Mouse (Mus musculus) CH12.LX (cell line): ENCODE measurements around the gene Nccrp1. TPM values are rescaled to one million over a fixed set of nuclear protein-coding genes. Genes with fewer than 3 reads are reported as not detected.

Source experiments
- DNase-seq: peaks from one replicate; pipeline ENCODE4 v3.0.0-alpha.2; 2013; ENCODE audit errors: extremely low read depth
- H3K27ac ChIP-seq: 2 replicates; pipeline ENCODE4 v1.5.1; 2012; ENCODE audit warnings: low read depth, mild to moderate bottlenecking, control low read depth, moderate library complexity; ENCODE audit not compliant: insufficient read depth
- H3K27me3 ChIP-seq: replicated peaks from 2 replicates; pipeline ENCODE3; 2012; ENCODE audit warnings: inconsistent platforms
- H3K36me3 ChIP-seq, 2 experiments: replicated peaks in 1 of 2; 2 replicates each; pipeline versions ENCODE3 to v1.6.1; 2012; ENCODE audit warnings: inconsistent platforms in 1 of 2, low read length in 1 of 2, mild to moderate bottlenecking in 1 of 2, mixed read lengths in 1 of 2, moderate library complexity in 1 of 2; ENCODE audit not compliant: control insufficient read depth in 1 of 2, insufficient read depth in 1 of 2
- H3K4me1 ChIP-seq, 2 experiments: 2 replicates each; pipeline ENCODE4 v1.6.1; 2012; ENCODE audit warnings: inconsistent platforms in 1 of 2, moderate library complexity in 1 of 2; ENCODE audit not compliant: insufficient read depth in 2 of 2, control insufficient read depth in 1 of 2
- H3K4me2 ChIP-seq: 2 replicates; pipeline ENCODE4 v1.6.1; 2012; ENCODE audit warnings: low read depth, mild to moderate bottlenecking, control low read depth; ENCODE audit not compliant: poor library complexity, insufficient read depth, severe bottlenecking
- H3K4me3 ChIP-seq, 3 experiments: fragments of 150-350 bp in 1 of 3; sonication (generic) in 1 of 3; replicated peaks in 1 of 3; 2 replicates each; pipeline versions ENCODE3 to v1.5.1; 2011 to 2012; ENCODE audit warnings: low read depth in 2 of 3, low read length in 2 of 3, mild to moderate bottlenecking in 2 of 3, moderate library complexity in 2 of 3, control low read depth in 1 of 3, improper control_type of control experiment in 1 of 3, inconsistent platforms in 1 of 3, mixed read lengths in 1 of 3; ENCODE audit not compliant: poor library complexity in 1 of 3
- H3K79me2 ChIP-seq: replicated peaks from 2 replicates; pipeline ENCODE4 v1.6.1; 2012; ENCODE audit warnings: mild to moderate bottlenecking, moderate library complexity; ENCODE audit not compliant: control insufficient read depth, poor library complexity, insufficient read depth, severe bottlenecking; ENCODE audit errors: extremely low read depth
- H3K9ac ChIP-seq: 2 replicates; pipeline ENCODE4 v1.6.1; 2012; ENCODE audit warnings: low read depth, mild to moderate bottlenecking, control low read depth, moderate library complexity; ENCODE audit not compliant: insufficient read depth
- H3K9me3 ChIP-seq: replicated peaks from 2 replicates; pipeline ENCODE3; 2012; ENCODE audit warnings: low read length, inconsistent platforms, mixed read lengths
- CHD2 ChIP-seq: IDR thresholded peaks from 2 replicates; pipeline ENCODE4 v1.6.1; 2011; ENCODE audit warnings: low read length, improper control_type of control experiment
- E2F4 ChIP-seq: IDR thresholded peaks from 2 replicates; pipeline ENCODE4 v1.6.1; 2011; ENCODE audit warnings: low read depth, low read length, improper control_type of control experiment; ENCODE audit not compliant: insufficient replicate concordance
- ETS1 ChIP-seq: conservative IDR thresholded peaks from 2 replicates; pipeline ENCODE4 v1.6.1; 2012; ENCODE audit warnings: low read depth, mild to moderate bottlenecking, inconsistent platforms, low read length, improper control_type of control experiment, moderate library complexity
- GABPA ChIP-seq: IDR thresholded peaks from 2 replicates; pipeline ENCODE4 v1.6.1; 2012; ENCODE audit warnings: low read depth, low read length, improper control_type of control experiment, inconsistent platforms; ENCODE audit not compliant: insufficient replicate concordance
- JUN ChIP-seq: IDR thresholded peaks from 2 replicates; pipeline ENCODE4 v1.6.1; 2011; ENCODE audit warnings: low read depth, mild to moderate bottlenecking, low read length, improper control_type of control experiment, moderate library complexity; ENCODE audit not compliant: insufficient read depth
- JUND ChIP-seq: conservative IDR thresholded peaks from 2 replicates; pipeline ENCODE4 v1.6.1; 2011; ENCODE audit warnings: low read depth, low read length, improper control_type of control experiment
- KAT2A ChIP-seq: IDR thresholded peaks from 2 replicates; pipeline ENCODE4 v1.6.1; 2012; ENCODE audit warnings: low read length, improper control_type of control experiment, inconsistent platforms; ENCODE audit not compliant: insufficient replicate concordance
- MAX ChIP-seq: IDR thresholded peaks from 2 replicates; pipeline ENCODE4 v1.6.1; 2011; ENCODE audit warnings: low read length, improper control_type of control experiment
- MAZ ChIP-seq: IDR thresholded peaks from 2 replicates; pipeline ENCODE4 v1.6.1; 2012; ENCODE audit warnings: low read depth, mild to moderate bottlenecking, inconsistent platforms, low read length, improper control_type of control experiment, moderate library complexity
- MYC ChIP-seq: IDR thresholded peaks from 2 replicates; pipeline ENCODE4 v1.6.1; 2011; ENCODE audit warnings: low read depth, mild to moderate bottlenecking, improper control_type of control experiment, low read length
- NELFE ChIP-seq: IDR thresholded peaks from 2 replicates; pipeline ENCODE4 v1.6.1; 2011; ENCODE audit warnings: low read depth, low read length, improper control_type of control experiment
- POLR2A ChIP-seq: IDR thresholded peaks from 2 replicates; pipeline ENCODE4 v1.6.1; 2011; ENCODE audit warnings: low read depth, mild to moderate bottlenecking, improper control_type of control experiment, low read length
- RAD21 ChIP-seq: IDR thresholded peaks from 2 replicates; pipeline ENCODE4 v1.6.1; 2011; ENCODE audit warnings: low read depth, mild to moderate bottlenecking, low read length, improper control_type of control experiment, moderate library complexity
- RCOR1 ChIP-seq: conservative IDR thresholded peaks from 2 replicates; pipeline ENCODE4 v1.6.1; 2012; ENCODE audit warnings: low read depth, mild to moderate bottlenecking, inconsistent platforms, low read length, improper control_type of control experiment
- SIN3A ChIP-seq: IDR thresholded peaks from 2 replicates; pipeline ENCODE4 v1.6.1; 2012; ENCODE audit warnings: low read length, improper control_type of control experiment, inconsistent platforms
- SMC3 ChIP-seq: IDR thresholded peaks from 2 replicates; pipeline ENCODE4 v1.6.1; 2011; ENCODE audit warnings: low read depth, low read length, improper control_type of control experiment
- USF2 ChIP-seq: conservative IDR thresholded peaks from 2 replicates; pipeline ENCODE4 v1.6.1; 2011; ENCODE audit warnings: low read depth, low read length, improper control_type of control experiment
- ZC3H11A ChIP-seq: IDR thresholded peaks from 2 replicates; pipeline ENCODE4 v1.6.1; 2012; ENCODE audit warnings: low read depth, mild to moderate bottlenecking, inconsistent platforms, low read length, improper control_type of control experiment
- ZKSCAN1 ChIP-seq: IDR thresholded peaks from 2 replicates; pipeline ENCODE4 v1.6.1; 2012; ENCODE audit warnings: low read depth, inconsistent platforms, low read length, improper control_type of control experiment, borderline replicate concordance
- ZMIZ1 ChIP-seq: IDR thresholded peaks from 2 replicates; pipeline ENCODE4 v1.6.1; 2012; ENCODE audit warnings: low read depth, mild to moderate bottlenecking, inconsistent platforms, low read length, improper control_type of control experiment
- ZNF384 ChIP-seq: IDR thresholded peaks from 2 replicates; pipeline ENCODE4 v1.6.1; 2012; ENCODE audit warnings: low read depth, low read length, improper control_type of control experiment, inconsistent platforms
- dilution Hi-C: fragments of 300-500 bp; cut with MboI; formaldehyde crosslinking; loops from 2 replicates; pipeline ENCODE4 v1.14.3; 2020; ENCODE audit warnings: low sequenced_read_pairs; ENCODE audit not compliant: extremely low pct_unique_long_range_greater_than_20kb, extremely low pct_ligation_motif_present
- in situ Hi-C: fragments of 300-500 bp; cut with MboI; formaldehyde crosslinking; loops from 3 replicates; pipeline ENCODE4 v1.14.3; 2019; ENCODE audit warnings: low sequenced_read_pairs, low pct_ligation_motif_present, low pct_unique_long_range_greater_than_20kb, mixed read lengths
- polyA plus RNA-seq: library from polyadenylated mRNA; unstranded; fragments of >175 nt; gene quantifications from 2 replicates; pipeline ENCODE4 v1.2.1, GENCODE M21; 2012; ENCODE audit warnings: low read depth; ENCODE audit not compliant: insufficient read length
- total RNA-seq, 2 experiments: library from RNA; depleted of rRNA; stranded (reverse); fragments of 300-350 nt in 1 of 2; fragments of >200 nt in 1 of 2; gene quantifications; 2 replicates each; pipeline ENCODE4 v1.2.3; 2012 to 2014

The Nccrp1 gene
- total and polyA plus RNA-seq, 3 experiments: not detected

DNA sequence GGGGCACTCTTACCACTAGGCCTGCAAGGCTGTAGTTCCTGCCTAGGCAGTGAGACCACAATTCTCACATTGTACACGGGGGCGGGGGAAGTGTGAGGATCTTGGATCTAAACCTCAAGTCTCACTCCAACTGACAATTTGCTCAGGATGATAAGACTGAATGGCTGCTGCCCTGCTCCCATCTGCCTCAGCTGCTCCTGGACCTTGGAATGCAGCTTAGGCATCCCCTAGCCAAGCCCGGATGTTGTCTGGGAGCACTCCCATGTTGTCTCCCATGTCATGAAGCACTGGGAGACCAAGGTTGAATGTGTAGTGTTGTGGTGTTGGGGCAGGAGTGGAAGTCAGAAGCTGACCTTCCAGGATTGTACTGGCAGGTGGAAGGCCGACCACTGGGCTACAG, 20.5 kb upstream of the Nccrp1 start:
- TF ChIP-seq KAT2A: no peak
- no peak for TF ChIP-seq RCOR1
- no peak for TF ChIP-seq POLR2A
- no peak for TF ChIP-seq ZKSCAN1
- TF ChIP-seq MYC: no peak
- no peak for TF ChIP-seq ETS1
- TF ChIP-seq NELFE: no peak
- TF ChIP-seq USF2: no peak
- TF ChIP-seq MAX: no peak
- peaks cover 50 to 81% of the 10 kb centered on the region in 2 experiments for H3K36me3 ChIP-seq
- in situ Hi-C loops: no loop called here
- H3K4me2 ChIP-seq: no peak overlapping the region
- no peak overlapping the region for H3K9ac ChIP-seq
- DNase-seq: no peak
- H3K27ac ChIP-seq: no peak overlapping the region
- no peaks in the 10 kb centered on the region for H3K27me3 ChIP-seq
- dilution Hi-C loops: no loop called here
- H3K4me3 ChIP-seq: no peak overlapping the region
- no peaks in the 10 kb centered on the region for H3K9me3 ChIP-seq
- H3K4me1 ChIP-seq: peaks cover 4 to 17% of the 10 kb centered on the region in 2 experiments
- H3K79me2 ChIP-seq: no peaks in the 10 kb centered on the region

DNA sequence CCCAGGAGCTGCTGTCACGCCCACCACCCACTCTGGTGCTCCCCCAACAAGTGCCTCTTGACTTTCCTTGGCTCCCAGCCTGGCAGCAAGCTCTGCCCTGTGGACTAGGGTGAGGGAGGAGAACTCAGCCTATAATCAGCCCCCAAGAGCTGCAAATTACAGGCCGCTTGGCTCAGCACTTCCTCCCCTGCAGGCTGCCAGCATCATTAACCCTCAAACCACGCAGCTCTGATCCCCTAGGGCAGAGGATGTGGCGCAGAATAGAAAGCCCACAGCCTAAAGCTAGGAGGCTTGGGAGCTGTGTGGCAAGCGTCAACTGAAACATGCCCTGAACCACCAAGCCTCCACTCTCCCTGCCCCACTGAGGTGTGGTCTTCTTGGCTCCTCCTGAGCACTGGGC, 18.4 kb upstream of the Nccrp1 start:
- dilution Hi-C loops (no loop called here), in situ Hi-C loops (no loop called here)
- no peaks in the 10 kb centered on the region for H3K79me2 ChIP-seq
- H3K9me3 ChIP-seq: no peaks in the 10 kb centered on the region
- H3K27ac ChIP-seq: no peak overlapping the region
- H3K9ac ChIP-seq: no peak overlapping the region
- H3K4me3 ChIP-seq: no peak overlapping the region
- no peak for DNase-seq
- H3K36me3 ChIP-seq: peaks cover 65 to 93% of the 10 kb centered on the region in 2 experiments
- H3K4me2 ChIP-seq: no peak overlapping the region
- H3K4me1 ChIP-seq: peaks cover 2 to 13% of the 10 kb centered on the region in 2 experiments
- no peak for TF ChIP-seq RAD21
- no peak for TF ChIP-seq ZNF384
- no peak for TF ChIP-seq ZC3H11A
- no peak for TF ChIP-seq SIN3A
- no peak for TF ChIP-seq E2F4
- TF ChIP-seq JUN: no peak
- TF ChIP-seq ZKSCAN1: no peak
- TF ChIP-seq POLR2A: no peak
- no peak for TF ChIP-seq NELFE
- no peak for TF ChIP-seq ZMIZ1
- TF ChIP-seq JUND: no peak
- TF ChIP-seq MAX: no peak
- no peak for TF ChIP-seq MAZ
- TF ChIP-seq SMC3: no peak
- TF ChIP-seq USF2: no peak
- TF ChIP-seq GABPA: no peak
- TF ChIP-seq CHD2: no peak
- H3K27me3 ChIP-seq: no peaks in the 10 kb centered on the region
